Mouse (Mus musculus): ENCODE results near the gene Apof. TPM values are rescaled to one million over a fixed set of nuclear protein-coding genes. Genes with fewer than 3 reads are reported as not detected.

Gene Apof
- total and polyA plus RNA-seq, 3 experiments = 0.66 to 1.3 (median 0.99) TPM

DNA sequence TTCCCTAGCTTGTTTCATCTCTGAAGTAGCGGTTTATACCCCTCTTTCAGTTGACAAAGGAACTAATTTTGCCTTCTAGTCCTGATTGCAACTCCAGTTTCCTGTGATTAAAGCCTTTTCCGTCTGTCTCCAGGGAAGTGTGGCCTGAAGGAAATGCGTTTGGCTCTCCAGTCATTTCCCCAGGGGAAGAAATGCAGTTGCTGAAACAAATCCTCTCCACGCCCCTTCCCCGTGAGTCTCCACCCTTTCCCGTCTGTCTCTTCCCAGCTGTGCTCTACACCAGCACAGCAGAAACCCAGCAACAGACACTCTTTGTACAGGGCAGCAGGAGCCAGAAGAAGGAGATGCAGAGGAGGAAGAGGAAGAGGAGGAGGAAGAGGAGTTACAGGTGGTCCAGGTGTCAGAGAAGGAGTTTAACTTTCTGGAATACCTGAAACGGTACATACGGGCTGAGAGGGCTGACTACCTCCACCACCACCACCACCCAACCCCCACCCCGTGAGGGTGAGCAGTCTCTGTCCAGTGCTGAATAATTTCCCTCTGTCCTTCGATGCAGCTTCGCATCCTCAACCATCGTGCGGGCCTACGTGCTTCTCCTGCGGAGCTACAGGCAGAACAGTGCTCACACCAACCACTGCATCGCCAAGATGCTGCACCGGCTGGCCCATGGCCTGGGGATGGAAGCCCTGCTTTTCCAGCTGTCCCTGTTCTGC is 21.3 kb upstream of the Apof start:
- H3K9ac ChIP-seq (ENCODE audit: insufficient read depth, low read depth) = no peak overlapping the region
- H3K27me3 ChIP-seq (replicated peaks) = no peaks in the 10 kb centered on the region
- no peaks in the 10 kb centered on the region for H3K4me1 ChIP-seq (ENCODE audit: control insufficient read depth in 1 of 2, insufficient read depth in 2 of 2)
- in situ Hi-C loops (cut with MboI; ENCODE audit: low pct_ligation_motif_present, low pct_unique_long_range_greater_than_20kb, low sequenced_read_pairs) (no loop called here), dilution Hi-C loops (cut with MboI; ENCODE audit: extremely low pct_ligation_motif_present, extremely low pct_unique_long_range_greater_than_20kb, low sequenced_read_pairs) (no loop called here)
- no peaks in the 10 kb centered on the region for H3K9me3 ChIP-seq (replicated peaks; ENCODE audit: low read length)
- H3K79me2 ChIP-seq (replicated peaks; ENCODE audit: control insufficient read depth, extremely low read depth, insufficient read depth, poor library complexity, severe bottlenecking) = no peaks in the 10 kb centered on the region
- H3K4me3 ChIP-seq (replicated peaks in 1 of 3; ENCODE audit: low read depth in 2 of 3, low read length in 2 of 3, poor library complexity in 1 of 3) = no peak overlapping the region
- TF ChIP-seq NELFE (IDR thresholded peaks at IDR 0.05; ENCODE audit: low read depth, low read length) = no peak
- no peak for TF ChIP-seq SIN3A (IDR thresholded peaks at IDR 0.05; ENCODE audit: low read length)
- no peak for TF ChIP-seq HCFC1 (IDR thresholded peaks at IDR 0.05; ENCODE audit: low read depth, low read length)
- no peak for TF ChIP-seq MAX (IDR thresholded peaks at IDR 0.05; ENCODE audit: low read length)
- TF ChIP-seq E2F4 (IDR thresholded peaks at IDR 0.05; ENCODE audit: insufficient replicate concordance, low read depth, low read length) = no peak
- no peak for TF ChIP-seq TBP (conservative IDR thresholded peaks at IDR 0.05; ENCODE audit: low read depth, low read length)
- TF ChIP-seq USF2 (conservative IDR thresholded peaks at IDR 0.05; ENCODE audit: low read depth, low read length) = no peak
- TF ChIP-seq IRF4 (IDR thresholded peaks at IDR 0.05; ENCODE audit: low read depth, low read length) = no peak
- no peak for TF ChIP-seq EP300 (IDR thresholded peaks at IDR 0.05; ENCODE audit: low read length)
- no peak for TF ChIP-seq UBTF (IDR thresholded peaks at IDR 0.05; ENCODE audit: low read depth, low read length)
- peaks cover 83 to 97% of the 10 kb centered on the region in 2 experiments for H3K36me3 ChIP-seq (replicated peaks in 1 of 2; ENCODE audit: control insufficient read depth in 1 of 2, insufficient read depth in 1 of 2, low read length in 1 of 2)
- H3K4me2 ChIP-seq (ENCODE audit: insufficient read depth, low read depth, poor library complexity, severe bottlenecking) = no peak overlapping the region
- no peak overlapping the region for H3K27ac ChIP-seq (ENCODE audit: insufficient read depth, low read depth)
- no peak for DNase-seq (ENCODE audit: extremely low read depth)

GRCm38 (mm10) chr10:128250565-128250964 is 17.9 kb upstream of the Apof start:
- H3K4me3 ChIP-seq (replicated peaks in 1 of 3; ENCODE audit: low read depth in 2 of 3, low read length in 2 of 3, poor library complexity in 1 of 3) = no peak overlapping the region
- no peaks in the 10 kb centered on the region for H3K79me2 ChIP-seq (replicated peaks; ENCODE audit: control insufficient read depth, extremely low read depth, insufficient read depth, poor library complexity, severe bottlenecking)
- no peaks in the 10 kb centered on the region for H3K27me3 ChIP-seq (replicated peaks)
- dilution Hi-C loops (cut with MboI; ENCODE audit: extremely low pct_ligation_motif_present, extremely low pct_unique_long_range_greater_than_20kb, low sequenced_read_pairs) (no loop called here), in situ Hi-C loops (cut with MboI; ENCODE audit: low pct_ligation_motif_present, low pct_unique_long_range_greater_than_20kb, low sequenced_read_pairs) (loop anchor here (5.0 kb wide), 1 partner anchor 37 kb away; no protein-coding TSS in a partner anchor)
- H3K27ac ChIP-seq (ENCODE audit: insufficient read depth, low read depth) = no peak overlapping the region
- DNase-seq (ENCODE audit: extremely low read depth) = no peak
- H3K9me3 ChIP-seq (replicated peaks; ENCODE audit: low read length) = no peaks in the 10 kb centered on the region
- H3K9ac ChIP-seq (ENCODE audit: insufficient read depth, low read depth) = no peak overlapping the region
- H3K4me1 ChIP-seq (ENCODE audit: control insufficient read depth in 1 of 2, insufficient read depth in 2 of 2) = no peaks in the 10 kb centered on the region
- TF ChIP-seq POLR2A (IDR thresholded peaks at IDR 0.05; ENCODE audit: low read depth, low read length) (no peak), BHLHE40 (IDR thresholded peaks at IDR 0.05; ENCODE audit: low read depth, low read length) (no peak), ZNF384 (IDR thresholded peaks at IDR 0.05; ENCODE audit: low read depth, low read length) (no peak), EP300 (IDR thresholded peaks at IDR 0.05; ENCODE audit: low read length) (no peak), E2F4 (IDR thresholded peaks at IDR 0.05; ENCODE audit: insufficient replicate concordance, low read depth, low read length) (no peak), TBP (conservative IDR thresholded peaks at IDR 0.05; ENCODE audit: low read depth, low read length) (no peak), USF2 (conservative IDR thresholded peaks at IDR 0.05; ENCODE audit: low read depth, low read length) (no peak), UBTF (IDR thresholded peaks at IDR 0.05; ENCODE audit: low read depth, low read length) (no peak), ELF1 (IDR thresholded peaks at IDR 0.05; ENCODE audit: low read depth, low read length) (no peak), MAFK (IDR thresholded peaks at IDR 0.05; ENCODE audit: insufficient replicate concordance, low read length) (no peak)
- H3K36me3 ChIP-seq (replicated peaks in 1 of 2; ENCODE audit: control insufficient read depth in 1 of 2, insufficient read depth in 1 of 2, low read length in 1 of 2) = peaks cover 66 to 89% of the 10 kb centered on the region in 2 experiments
- no peak overlapping the region for H3K4me2 ChIP-seq (ENCODE audit: insufficient read depth, low read depth, poor library complexity, severe bottlenecking)
